Mouse (Mus musculus): Measurements from ENCODE around the gene Dusp5.

DNA sequence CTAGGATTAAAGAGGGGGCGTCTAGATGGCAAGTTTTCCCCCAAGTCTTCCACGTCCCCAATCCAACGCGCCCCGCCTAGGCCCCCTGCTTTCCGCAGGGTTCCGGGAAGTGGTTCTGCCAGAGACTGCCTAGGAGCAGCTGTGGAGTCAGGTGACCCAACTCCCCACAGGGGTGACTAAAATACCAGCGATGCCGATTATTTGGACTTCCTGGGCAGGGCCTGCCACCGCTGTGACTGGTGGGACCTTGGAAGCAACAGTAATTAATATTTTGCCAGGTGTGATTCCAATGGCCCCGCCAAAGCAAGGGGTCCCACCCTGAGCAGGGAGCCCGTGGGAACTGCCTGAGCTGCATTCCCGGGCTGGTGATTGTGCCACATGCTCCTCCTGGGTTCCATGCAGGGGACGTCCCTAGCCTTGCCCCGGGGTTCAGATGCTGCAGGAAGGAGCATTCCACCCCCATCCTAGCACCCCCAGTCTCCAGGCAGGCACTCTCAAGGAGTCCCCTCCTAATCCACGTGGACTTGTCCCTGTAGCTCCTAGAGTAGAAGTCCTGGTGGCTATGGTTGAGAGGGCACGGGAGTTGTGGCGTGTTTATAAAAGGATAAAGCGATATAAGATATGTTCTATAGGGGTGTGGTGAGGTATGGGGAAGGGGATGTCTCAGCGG, 28.5 kb downstream of the Dusp5 start:
- TF ChIP-seq CTCF (IDR thresholded peaks at IDR 0.05; ENCODE audit: insufficient read depth, low read length) (no peak), POLR2A (IDR thresholded peaks at IDR 0.05; ENCODE audit: borderline replicate concordance, extremely low read depth, low read depth, low read length) (no peak)
